Mouse (Mus musculus) neural tube, embryonic 11.5 days (tissue): ENCODE results near the gene Kdm2b. TPM values are rescaled to one million over a fixed set of nuclear protein-coding genes. Genes with fewer than 3 reads are reported as not detected.

Source experiments
- ATAC-seq: fragments of 200-750 bp; cut with Nextera tagmentation; 2 replicates; pipeline ENCODE4 v1.8.0; 2017; ENCODE audit warnings: moderate number of reproducible peaks, mild to moderate bottlenecking, moderate TSS enrichment, moderate library complexity; ENCODE audit not compliant: insufficient read depth, low FRiP score, low TSS enrichment
- DNase-seq: peaks from one replicate; pipeline ENCODE4 v3.0.0-alpha.2; 2015; ENCODE audit warnings: low spot score
- H3K27ac ChIP-seq: fragments of 300-500 bp; sonication (generic); 2 replicates; pipeline ENCODE4 v1.5.1; 2014; ENCODE audit warnings: low read depth, mild to moderate bottlenecking, low read length
- H3K27me3 ChIP-seq: fragments of 300-500 bp; sonication (generic); 2 replicates; pipeline ENCODE4 v1.6.1; 2014; ENCODE audit warnings: mild to moderate bottlenecking, low read length, mixed read lengths; ENCODE audit not compliant: control insufficient read depth, insufficient read depth
- H3K36me3 ChIP-seq: fragments of 300-500 bp; sonication (generic); 2 replicates; pipeline ENCODE4 v1.6.1; 2014; ENCODE audit warnings: mild to moderate bottlenecking, low read length, moderate library complexity, mixed read lengths; ENCODE audit not compliant: control insufficient read depth, insufficient read depth
- H3K4me1 ChIP-seq: fragments of 300-500 bp; sonication (generic); 2 replicates; pipeline ENCODE4 v1.6.1; 2014; ENCODE audit warnings: low read length, mixed read lengths; ENCODE audit not compliant: control insufficient read depth, insufficient read depth
- H3K4me2 ChIP-seq: fragments of 300-500 bp; sonication (generic); 2 replicates; pipeline ENCODE4 v1.6.1; 2014; ENCODE audit warnings: low read depth, mild to moderate bottlenecking, moderate library complexity
- H3K4me3 ChIP-seq: fragments of 300-500 bp; sonication (generic); 2 replicates; pipeline ENCODE4 v1.5.1; 2014; ENCODE audit warnings: low read depth, low read length
- H3K9ac ChIP-seq: fragments of 300-500 bp; sonication (generic); 2 replicates; pipeline ENCODE4 v1.6.1; 2014; ENCODE audit warnings: mild to moderate bottlenecking, low read length
- H3K9me3 ChIP-seq: fragments of 300-500 bp; sonication (generic); 2 replicates; pipeline ENCODE4 v1.6.1; 2016; ENCODE audit warnings: low read length; ENCODE audit not compliant: control insufficient read depth
- WGBS: fragments of 180-500 bp; shearing (Covaris S2); extraction: QIAGEN DNeasy Blood & Tissue Kit; methylation state at CpG from one replicate; pipeline ENCODE4 v1.1.7; 2014; 5-methylcytosine and 5-hydroxymethylcytosine counted together
- polyA plus RNA-seq: library from polyadenylated mRNA; unstranded; fragments of >200 nt; fragmentation: Nextera tagmentation; extraction: Ambion mirVana; gene quantifications from 2 replicates; pipeline ENCODE4 v1.2.1, GENCODE M21; 2014

Gene Kdm2b
- 70.3 and 74.1 TPM in 2 replicates for polyA plus RNA-seq

- H3K4me1 ChIP-seq: peaks cover 46% of the 10 kb centered on the region
Observed at GRCm38 (mm10) chr5:122989551-122990330, at the start of gene Kdm2b. Gene Kdm2b (minus strand): TSS chr5:122989823.

GRCm38 (mm10) chr5:123039120-123039752 is 49.6 kb upstream of the Kdm2b start:
- Histone ChIP-seq H3K27ac (no peak overlapping the region), H3K9ac (peak overlapping the region; percentile 14; the same call in 1 of the 2 replicates), H3K9me3 (no peaks in the 10 kb centered on the region), H3K27me3 (no peaks in the 10 kb centered on the region), H3K36me3 (no peaks in the 10 kb centered on the region), H3K4me3 (peak overlapping the region; percentile 27), H3K4me2 (peak overlapping the region; percentile 44), H3K4me1 (no peaks in the 10 kb centered on the region)
- peak; percentile 58 for DNase-seq
- no peak for ATAC-seq
- WGBS: 4% methylated on average over 25 of the region's 25 CpGs

More at GRCm38 (mm10) chr5:122989551-122990330, at the start of gene Kdm2b:
- DNase-seq: no peak
- Histone ChIP-seq H3K4me2 (peak within 1 kb of the TSS; percentile 95), H3K27ac (peak within 1 kb of the TSS; percentile 78), H3K9me3 (no peaks in the 10 kb centered on the region), H3K27me3 (no peaks in the 10 kb centered on the region), H3K4me3 (peak within 1 kb of the TSS; percentile 68), H3K9ac (peak within 1 kb of the TSS; percentile 78), H3K36me3 (no peaks in the 10 kb centered on the region)
- WGBS: 2% methylated on average over 15 of the region's 15 CpGs
- peak; percentile 36; the same call in 1 of the 2 replicates for ATAC-seq

- DNase-seq: no peak
- no peak overlapping the region for H3K4me3 ChIP-seq
- H3K27ac ChIP-seq: no peak overlapping the region
- H3K9me3 ChIP-seq: no peaks in the 10 kb centered on the region
- no peaks in the 10 kb centered on the region for H3K4me1 ChIP-seq
- H3K9ac ChIP-seq: no peak overlapping the region
- ATAC-seq: no peak
- H3K27me3 ChIP-seq: no peaks in the 10 kb centered on the region
- no peak overlapping the region for H3K4me2 ChIP-seq
- WGBS: 93% methylated on average over 5 of the region's 5 CpGs
- H3K36me3 ChIP-seq: no peaks in the 10 kb centered on the region
Observed at GRCm38 (mm10) chr5:123038115-123038514, 48.5 kb upstream of the Kdm2b start.

GRCm38 (mm10) chr5:123035564-123035963 is 45.9 kb upstream of the Kdm2b start:
- DNase-seq (no peak), ATAC-seq (no peak)
- H3K27ac ChIP-seq: no peak overlapping the region
- no peaks in the 10 kb centered on the region for H3K4me1 ChIP-seq
- H3K36me3 ChIP-seq: peaks cover 3% of the 10 kb centered on the region; the same call in 1 of the 2 replicates
- H3K9ac ChIP-seq: no peak overlapping the region
- H3K4me3 ChIP-seq: no peak overlapping the region
- H3K4me2 ChIP-seq: no peak overlapping the region
- WGBS: 37% methylated on average over 6 of the region's 6 CpGs
- H3K27me3 ChIP-seq: no peaks in the 10 kb centered on the region
- H3K9me3 ChIP-seq: no peaks in the 10 kb centered on the region

GRCm38 (mm10) chr5:123035089-123035488 is 45.5 kb upstream of the Kdm2b start:
- Histone ChIP-seq H3K27me3 (no peaks in the 10 kb centered on the region), H3K4me1 (no peaks in the 10 kb centered on the region), H3K27ac (no peak overlapping the region), H3K4me3 (no peak overlapping the region), H3K36me3 (peaks cover 3% of the 10 kb centered on the region; the same call in 1 of the 2 replicates), H3K9me3 (no peaks in the 10 kb centered on the region), H3K9ac (no peak overlapping the region), H3K4me2 (no peak overlapping the region)
- 87% methylated on average over 4 of the region's 4 CpGs for WGBS
- ATAC-seq (no peak), DNase-seq (no peak)

GRCm38 (mm10) chr5:123033646-123034160 is 44.1 kb upstream of the Kdm2b start:
- Histone ChIP-seq H3K4me3 (no peak overlapping the region; the same call in 1 of the 2 replicates), H3K9ac (no peak overlapping the region), H3K9me3 (no peaks in the 10 kb centered on the region), H3K4me1 (no peaks in the 10 kb centered on the region), H3K27me3 (no peaks in the 10 kb centered on the region), H3K4me2 (no peak overlapping the region), H3K27ac (no peak overlapping the region), H3K36me3 (peaks cover 6% of the 10 kb centered on the region; the same call in 1 of the 2 replicates)
- 85% methylated on average over 7 of the region's 7 CpGs for WGBS
- DNase-seq: no peak
- ATAC-seq: no peak

- WGBS: 87% methylated on average over 3 of the region's 3 CpGs
- ATAC-seq: no peak
- H3K9ac ChIP-seq: no peak overlapping the region
Observed at GRCm38 (mm10) chr5:123031312-123031711, 41.7 kb upstream of the Kdm2b start.

GRCm38 (mm10) chr5:123029729-123030128 is 40.1 kb upstream of the Kdm2b start:
- Histone ChIP-seq H3K9ac (no peak overlapping the region), H3K4me3 (no peak overlapping the region), H3K9me3 (no peaks in the 10 kb centered on the region), H3K27ac (no peak overlapping the region), H3K27me3 (no peaks in the 10 kb centered on the region), H3K4me1 (no peaks in the 10 kb centered on the region), H3K36me3 (peaks cover 6% of the 10 kb centered on the region; the same call in 1 of the 2 replicates), H3K4me2 (no peak overlapping the region)
- ATAC-seq (no peak), DNase-seq (no peak)
- WGBS: 89% methylated on average over 7 of the region's 7 CpGs

More at GRCm38 (mm10) chr5:123031312-123031711, 41.7 kb upstream of the Kdm2b start:
- H3K4me3 ChIP-seq: no peak overlapping the region
- H3K27ac ChIP-seq: no peak overlapping the region
- no peaks in the 10 kb centered on the region for H3K27me3 ChIP-seq
- H3K36me3 ChIP-seq: peaks cover 6% of the 10 kb centered on the region; the same call in 1 of the 2 replicates
- DNase-seq: no peak
- H3K9me3 ChIP-seq: no peaks in the 10 kb centered on the region
- H3K4me2 ChIP-seq: no peak overlapping the region
- H3K4me1 ChIP-seq: no peaks in the 10 kb centered on the region
